Mouse (Mus musculus): ENCODE results near the gene Csn1s2a.
"Not testable (repeated sequence)": the region's sequence is repeated elsewhere in the genome, so short reads cannot be mapped to it uniquely, and the experiment has no call there.

The Csn1s2a gene

DNA sequence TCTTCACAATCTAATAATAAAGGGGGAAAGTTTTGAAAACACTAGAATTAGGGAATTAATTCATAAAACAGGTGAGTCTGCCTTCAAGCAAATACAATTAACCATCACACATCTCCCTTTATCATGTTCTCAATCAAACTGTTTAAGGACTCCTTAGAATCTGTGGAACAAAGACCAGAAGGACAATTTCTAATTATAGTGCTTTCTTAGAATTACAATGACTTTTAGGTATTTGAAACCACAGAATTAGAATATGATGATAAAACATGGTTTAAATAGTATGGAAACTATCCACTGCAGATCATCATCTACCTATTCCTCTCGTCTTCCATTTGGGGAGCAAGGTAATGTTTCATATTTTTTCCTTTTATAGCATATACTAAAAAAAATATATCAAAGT is at the start of gene Csn1s2a:
TSS of gene Csn1s2a (plus strand) at position 301 of the 400 bp plus-strand sequence.
- no peak for DNase-seq (ENCODE audit: low spot score)

DNA sequence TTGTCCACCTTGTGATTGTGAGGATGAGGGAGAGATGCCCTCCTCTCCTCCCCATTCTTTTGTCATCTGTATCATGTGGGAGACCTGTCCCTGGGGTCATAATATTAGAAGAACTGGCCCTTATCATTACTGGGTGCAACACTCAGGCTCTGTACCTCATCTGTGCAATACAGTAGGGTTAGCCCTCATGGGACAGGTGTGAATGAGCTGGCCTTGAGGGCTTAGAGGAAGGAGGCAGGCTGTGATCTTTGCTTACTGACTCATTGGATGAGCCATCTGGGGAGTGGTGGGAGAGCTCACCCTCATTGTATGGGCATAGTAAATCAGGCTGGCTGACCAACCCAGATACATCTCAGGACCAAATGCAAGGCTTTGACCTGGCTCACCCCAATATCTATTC is 39.5 kb upstream of the Csn1s2a start:
- DNase-seq (ENCODE audit: low spot score), result no peak

DNA sequence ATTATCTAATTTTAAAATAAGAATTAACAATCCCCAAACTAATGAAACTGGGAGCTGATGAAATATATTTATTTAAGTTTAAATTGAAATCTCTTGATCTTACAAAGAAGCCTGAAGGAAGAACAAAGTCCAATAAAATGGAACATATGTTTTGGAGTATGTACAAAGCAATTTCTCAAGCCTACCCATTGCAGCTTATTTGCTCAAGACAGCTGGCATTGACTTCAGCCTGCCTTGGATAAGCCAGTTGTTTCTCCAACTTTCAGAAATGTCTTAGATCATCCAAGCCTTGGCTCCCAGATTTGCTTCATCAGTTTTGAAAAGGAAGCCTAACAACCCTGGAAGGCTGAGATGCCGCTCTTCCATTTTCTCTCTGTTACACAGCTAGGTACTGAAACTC is 20.9 kb upstream of the Csn1s2a start:
- no peak for DNase-seq (ENCODE audit: low spot score)

DNA sequence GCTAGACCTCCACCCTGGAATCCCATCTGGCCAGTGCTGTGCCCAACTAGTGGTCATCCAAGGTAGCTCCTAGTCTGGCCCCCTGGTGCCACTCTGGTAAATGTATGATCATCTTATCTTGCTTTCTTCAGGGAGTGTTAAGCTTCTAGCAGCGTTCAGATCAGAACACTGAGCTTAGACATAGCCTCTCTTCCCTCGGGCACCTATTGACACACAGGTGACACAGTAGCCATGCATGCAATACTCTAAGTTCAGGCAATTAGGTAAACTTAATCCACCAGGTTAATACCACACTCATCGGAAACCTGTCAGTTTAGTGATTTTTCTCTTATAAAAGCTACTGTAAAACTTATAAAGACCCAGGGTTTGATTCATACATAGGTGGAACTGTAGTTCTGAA is 9.8 kb upstream of the Csn1s2a start:
- no peak for DNase-seq (ENCODE audit: low spot score)

DNA sequence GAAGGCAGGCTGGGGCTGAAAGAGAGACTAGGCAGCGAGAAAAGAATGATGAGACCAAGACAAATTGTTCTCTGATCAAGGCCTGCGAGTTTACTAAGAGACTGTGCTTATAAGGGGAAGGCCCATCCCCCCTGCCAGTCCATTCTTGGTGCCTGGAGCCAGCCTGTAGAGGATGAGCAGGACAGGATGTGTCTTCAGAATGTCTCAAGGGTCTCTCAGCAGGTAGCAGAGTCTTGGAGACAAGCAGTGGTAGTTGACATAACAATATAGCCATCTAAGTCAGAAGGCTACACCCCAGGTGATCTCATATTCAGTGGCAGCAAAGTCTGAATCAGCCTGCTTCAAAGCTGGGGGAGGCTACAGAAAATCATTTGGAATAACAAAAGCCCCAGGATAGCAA is 2.2 kb upstream of the Csn1s2a start:
- DNase-seq (ENCODE audit: low spot score), result not testable (repeated sequence)

DNA sequence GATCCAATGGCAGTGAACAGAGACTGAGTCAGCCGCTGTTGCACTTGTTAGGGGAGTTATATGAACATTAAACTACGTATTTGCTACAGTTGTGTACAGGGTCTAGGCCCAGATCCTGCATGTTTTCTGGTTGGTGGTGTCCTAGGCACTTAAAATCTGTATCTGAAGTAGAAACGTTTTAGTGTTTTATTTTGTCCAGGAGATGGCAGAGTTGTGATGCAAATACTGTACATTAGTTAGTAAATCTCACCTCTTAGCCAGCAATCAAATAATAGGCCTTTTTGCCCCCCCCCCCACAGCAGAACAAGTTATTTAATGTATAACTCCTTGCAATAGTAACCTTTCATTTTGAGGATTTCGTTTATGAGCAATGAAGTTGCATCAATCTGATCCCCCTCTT is 8.4 kb downstream of the Csn1s2a start:
- no peak for DNase-seq (ENCODE audit: low spot score)

DNA sequence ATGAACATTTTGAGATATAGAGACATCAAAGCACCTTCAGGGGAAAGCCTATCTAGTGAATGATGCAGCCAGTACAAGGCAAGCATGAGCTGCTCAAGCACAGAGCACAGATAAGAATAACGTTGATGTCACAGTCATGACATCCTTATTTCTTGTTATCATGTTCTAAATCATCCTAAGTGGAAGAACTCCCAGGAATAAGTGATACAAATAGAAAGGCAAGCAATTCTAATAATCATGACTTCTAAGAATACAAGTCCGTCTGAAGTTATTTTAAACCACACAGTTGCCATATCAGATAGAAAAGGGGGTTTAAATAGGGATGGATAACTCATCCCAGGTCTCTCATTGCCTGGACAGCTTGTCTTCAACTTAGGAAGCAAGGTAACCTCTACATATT is 33.4 kb downstream of the Csn1s2a start, which contains the start of gene Csn1s2b:
TSS of gene Csn1s2b (plus strand) at position 301 of the 400 bp plus-strand sequence.
- DNase-seq (ENCODE audit: low spot score), result no peak

DNA sequence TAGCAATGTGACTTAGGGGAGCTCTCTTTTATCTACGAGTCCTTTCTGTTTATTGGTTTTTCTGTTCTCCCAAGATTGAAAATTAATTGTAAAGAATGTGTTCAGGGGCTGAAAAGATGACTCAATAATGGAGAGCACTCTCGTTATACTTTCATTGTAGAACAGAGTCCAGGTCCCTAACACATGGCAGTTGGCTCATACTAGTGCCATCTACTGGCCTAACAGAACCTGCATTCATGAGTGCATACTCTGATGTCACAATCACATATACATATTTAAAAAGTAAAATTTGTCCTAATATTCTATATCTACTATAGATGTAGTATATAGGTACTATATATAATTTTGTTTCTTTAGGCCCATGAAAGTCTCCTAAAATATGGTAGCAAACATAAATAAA is 34.9 kb downstream of the Csn1s2a start:
- no peak for DNase-seq (ENCODE audit: low spot score)

DNA sequence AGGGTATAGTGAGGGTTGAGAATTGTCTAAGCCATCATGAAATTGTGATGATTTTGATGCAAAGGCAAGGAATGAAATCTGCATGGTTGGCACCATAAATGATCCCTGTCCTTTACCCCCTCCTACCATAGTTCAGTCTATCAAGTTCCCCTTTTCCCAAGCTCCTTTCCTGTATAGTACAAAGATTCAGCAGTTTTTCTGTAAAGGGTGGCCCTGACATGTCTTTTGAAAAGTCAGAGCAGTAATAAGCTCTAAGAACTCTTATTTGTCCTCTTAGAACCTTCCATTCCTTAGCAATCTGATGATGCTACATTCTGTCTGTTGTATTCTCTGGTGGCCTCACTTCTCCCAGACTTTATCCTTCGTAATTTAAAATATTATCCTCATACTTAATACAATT is 51.0 kb downstream of the Csn1s2a start, which contains the start of gene Prr27:
TSS of gene Prr27 (plus strand) at position 301 of the 400 bp plus-strand sequence.
- DNase-seq (ENCODE audit: low spot score), result no peak
